Mouse (Mus musculus) skeletal muscle tissue, adult 2 months (tissue): ENCODE results near the gene Dsn1.

Source experiments
- DNase-seq: peaks from one replicate; pipeline ENCODE4 v3.0.0-alpha.2; 2012; ENCODE audit warnings: low read depth, low spot score

Gene Dsn1

DNA sequence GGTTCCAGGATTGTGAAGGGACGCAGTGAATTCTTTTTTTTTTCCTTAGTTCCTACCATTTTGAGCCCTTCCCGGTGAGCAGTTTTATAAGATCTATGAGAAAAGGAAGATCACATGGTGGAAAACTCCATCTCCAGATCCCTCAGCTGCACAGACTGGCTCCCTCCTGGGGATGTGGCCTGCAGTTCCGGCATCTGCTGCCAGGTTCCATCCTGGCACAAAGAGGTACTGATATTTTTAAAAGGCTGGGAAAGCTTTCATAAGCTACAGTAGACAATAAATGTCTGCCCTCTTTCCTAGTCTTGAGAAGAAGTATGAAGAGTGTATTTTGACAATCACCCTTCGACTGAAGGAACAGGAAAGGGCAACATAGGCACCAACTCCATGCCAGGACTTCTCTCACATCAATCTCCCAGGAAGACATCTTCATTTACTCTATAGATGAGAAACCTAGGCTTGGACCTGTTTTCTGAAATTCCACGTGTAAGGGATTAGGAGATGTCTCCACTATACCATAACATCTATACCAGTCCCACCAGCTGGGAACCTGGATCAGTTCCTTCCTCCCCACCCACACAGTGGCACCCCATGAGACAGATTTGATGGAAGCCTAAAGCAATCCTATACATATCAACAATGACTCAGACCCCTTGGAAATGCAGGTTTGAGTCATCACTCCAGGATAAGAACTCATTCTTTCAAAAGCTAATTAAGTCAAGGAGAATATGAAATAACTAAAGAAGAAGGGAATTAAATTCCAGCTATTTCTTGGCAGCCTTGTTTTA lies 33.4 kb downstream of the Dsn1 start:
- no peak for DNase-seq

DNA sequence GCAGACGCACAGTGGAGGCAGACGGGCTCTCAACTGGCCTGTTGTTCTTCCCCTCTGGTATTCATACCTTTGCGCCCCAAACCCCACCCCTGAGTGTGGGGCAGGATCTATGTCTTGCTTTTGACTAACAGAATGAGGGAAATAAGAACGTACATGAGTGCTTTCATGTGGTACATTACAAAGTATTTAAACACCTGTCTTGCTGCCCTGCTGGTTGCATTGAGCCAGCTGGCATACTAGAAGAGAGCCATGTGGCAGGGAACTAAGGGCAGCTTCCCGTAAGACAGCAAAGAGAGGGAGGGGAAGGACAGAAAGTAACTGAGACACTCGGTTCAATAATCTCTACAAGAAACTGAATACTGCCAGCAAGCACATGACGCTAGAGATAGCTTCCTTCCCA lies 36.7 kb downstream of the Dsn1 start:
- no peak for DNase-seq

DNA sequence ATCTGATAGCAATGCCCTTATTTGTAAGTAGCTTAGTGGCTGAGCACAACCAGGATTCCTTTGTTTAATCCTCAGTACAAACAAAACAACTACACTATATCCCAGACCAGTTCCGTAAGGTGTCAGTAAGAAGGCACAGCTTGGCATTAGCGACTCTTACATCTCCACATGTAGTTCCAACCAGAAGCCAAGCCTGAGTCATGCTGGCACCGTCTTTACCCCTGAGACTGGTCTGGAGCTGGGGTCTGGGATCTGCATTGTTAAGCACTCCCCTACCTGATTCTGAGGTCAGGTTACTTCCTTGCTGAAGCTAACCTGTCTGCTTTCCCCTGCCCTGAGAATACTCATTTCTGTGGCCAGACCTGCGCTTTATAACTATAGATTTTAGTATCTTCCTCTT lies 38.5 kb downstream of the Dsn1 start:
- no peak for DNase-seq

DNA sequence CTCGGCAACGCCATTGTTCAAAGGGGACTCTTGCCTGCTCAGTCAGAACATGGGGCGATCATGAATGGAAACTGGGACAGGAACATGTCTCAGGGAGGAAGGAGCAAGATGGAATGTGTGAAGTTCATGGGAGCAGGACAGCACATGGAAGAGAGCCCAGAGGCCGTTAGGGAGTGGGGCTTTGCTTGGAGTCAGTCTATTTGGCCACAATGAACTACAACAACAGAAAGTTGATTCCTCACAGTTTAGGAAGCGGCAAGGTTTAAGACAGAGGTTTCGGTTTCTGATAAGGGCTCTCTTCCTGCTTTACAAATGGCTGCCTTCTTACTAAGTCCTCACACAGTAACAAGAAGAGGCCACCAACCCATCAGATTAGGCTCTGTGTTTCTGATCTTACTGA lies 39.6 kb downstream of the Dsn1 start:
- DNase-seq, result no peak

DNA sequence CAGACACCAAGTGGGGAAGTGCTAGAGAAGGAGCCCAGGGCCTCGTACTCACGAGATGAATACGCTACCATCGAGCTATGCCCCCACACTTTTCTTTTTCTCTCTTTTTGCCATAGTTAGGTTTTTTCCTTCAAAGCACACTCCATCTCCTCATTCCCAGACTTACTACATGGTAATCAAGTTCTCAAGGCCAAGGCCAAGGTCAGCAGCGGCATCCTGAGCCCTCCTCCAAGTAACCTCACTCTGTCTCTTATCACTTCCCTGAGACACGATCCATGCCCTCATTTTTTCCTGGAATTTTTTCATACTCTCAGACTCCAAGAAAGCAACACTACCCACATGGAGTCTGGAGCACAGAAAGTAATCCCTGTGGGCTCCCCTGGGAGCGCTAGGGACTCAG lies 43.1 kb downstream of the Dsn1 start:
- no peak for DNase-seq

DNA sequence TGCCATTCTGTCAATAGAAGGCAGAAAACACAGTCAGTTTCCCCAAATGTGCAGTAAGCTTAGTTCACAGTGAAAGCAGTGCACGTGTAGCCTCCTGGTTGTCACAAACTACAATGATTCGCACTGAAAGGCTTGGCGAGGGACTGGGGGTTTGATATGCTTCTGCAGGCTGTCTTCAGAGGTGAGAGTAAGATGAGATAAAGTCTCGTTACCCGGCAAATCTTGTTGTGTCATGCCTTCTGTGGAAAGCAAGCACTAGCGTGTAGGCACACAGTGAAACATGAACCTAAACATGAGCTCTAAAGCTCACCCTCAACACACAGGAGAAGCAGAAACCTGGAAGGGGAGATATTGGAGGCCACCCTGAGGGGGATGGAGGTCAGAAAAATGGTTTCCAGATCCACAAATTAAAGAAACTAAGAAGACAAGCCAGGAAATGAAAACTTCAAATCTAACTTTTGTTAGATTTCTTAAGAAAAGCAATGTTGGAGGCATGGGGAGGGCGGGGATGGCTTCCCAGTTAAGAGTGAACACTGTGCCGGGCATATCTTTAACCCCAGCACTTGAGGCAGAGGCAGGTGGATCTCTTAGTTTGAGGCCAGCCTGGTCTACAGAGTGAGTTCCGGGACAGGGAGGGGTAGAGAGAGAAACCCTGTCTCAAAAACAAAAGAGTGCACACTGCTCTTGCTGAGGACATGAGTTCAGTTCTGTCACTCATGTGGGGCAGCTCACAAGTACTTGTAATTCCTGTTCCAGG lies 48.3 kb downstream of the Dsn1 start:
- DNase-seq, result no peak

DNA sequence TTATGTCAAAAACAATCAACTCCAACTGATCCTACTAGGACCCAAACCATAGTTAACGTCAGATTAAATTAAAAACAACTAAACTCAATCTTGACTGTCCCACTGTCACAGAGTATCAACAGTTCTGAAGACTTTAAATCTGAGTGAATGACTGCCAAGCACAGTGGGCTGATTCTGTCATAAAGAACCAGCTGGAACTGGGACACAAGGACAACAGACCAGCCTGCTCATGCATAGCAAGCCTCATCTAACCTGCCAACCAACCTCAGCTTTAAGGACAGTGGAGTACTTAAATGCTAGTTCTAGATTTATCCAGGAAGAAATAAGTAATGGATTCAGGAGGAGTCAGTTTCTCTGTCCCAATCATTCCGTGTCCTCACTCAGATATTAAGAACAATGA lies 49.9 kb downstream of the Dsn1 start:
- DNase-seq, result no peak

DNA sequence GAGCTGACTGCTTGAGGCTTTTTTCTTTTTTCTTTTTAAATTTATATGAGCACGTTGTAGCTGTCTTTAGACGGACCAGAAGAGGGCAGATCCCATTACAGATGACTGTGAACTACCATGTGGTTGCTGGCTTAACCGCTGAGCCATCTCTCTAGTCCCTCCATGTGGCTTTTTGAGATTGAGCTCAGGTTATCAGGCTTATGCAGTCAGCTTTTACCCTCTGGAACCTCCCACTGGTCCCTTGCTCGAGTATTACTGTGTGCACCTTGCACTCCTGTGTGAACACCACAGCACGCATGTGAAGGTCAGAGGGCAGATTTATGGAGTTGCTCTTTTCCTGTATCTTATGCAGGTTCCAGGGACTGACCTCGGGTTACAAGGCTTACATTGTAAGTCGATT lies 50.6 kb downstream of the Dsn1 start:
- no peak for DNase-seq

DNA sequence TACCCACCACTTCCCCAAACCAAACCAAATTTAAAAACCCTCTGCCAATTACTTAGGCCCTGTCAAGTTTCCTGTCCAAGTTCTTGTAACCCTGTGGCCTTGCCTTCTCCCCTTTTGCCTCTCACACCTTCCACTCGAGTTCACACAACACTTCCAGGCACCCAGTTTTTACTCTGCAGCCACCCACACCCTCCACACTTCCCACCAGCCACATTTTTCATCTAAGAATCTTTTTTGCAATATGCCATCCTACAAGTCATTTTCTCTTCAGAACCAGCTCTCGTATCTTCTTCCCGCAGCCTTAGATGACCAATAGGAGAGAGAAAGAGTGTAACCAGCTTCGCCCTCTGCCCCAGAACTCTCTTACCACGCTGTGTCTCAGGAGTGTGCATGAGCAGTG lies 52.5 kb downstream of the Dsn1 start:
- no peak for DNase-seq

DNA sequence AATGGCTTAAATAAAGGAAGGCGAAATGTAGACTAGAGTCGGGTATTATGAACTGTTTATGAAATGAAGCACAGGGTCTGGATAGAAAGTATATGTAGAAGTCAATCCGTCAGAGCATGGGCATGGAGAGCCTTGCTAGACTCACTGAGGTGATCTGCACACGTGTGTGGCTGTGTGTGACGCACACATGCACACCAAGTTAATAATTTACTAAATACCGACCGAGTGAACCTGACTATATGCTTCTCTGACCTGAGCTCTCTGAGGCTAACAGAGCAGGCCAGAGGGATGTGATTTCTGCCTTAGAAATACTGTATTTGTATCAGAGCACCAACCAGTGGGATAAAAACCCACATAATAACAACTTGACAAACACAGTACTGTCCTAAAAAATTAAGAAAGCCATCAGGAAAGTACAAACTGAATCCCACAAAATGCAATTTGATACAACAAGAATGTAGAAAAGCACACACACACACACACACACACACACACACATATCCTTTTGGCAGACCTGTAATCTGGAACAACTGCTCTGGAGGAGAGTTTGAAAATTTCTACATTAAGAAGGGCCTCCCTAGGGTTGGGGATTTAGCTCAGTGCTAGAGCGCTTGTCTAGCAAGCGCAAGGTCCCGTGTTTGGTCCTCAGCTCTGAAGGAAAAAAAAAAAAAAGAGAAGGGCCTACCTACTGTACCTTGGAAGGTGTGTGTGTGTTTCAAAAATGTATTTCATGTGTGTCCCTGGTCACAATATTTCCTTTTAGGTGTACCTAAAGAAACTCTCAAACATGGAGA lies 55.5 kb downstream of the Dsn1 start:
- no peak for DNase-seq

DNA sequence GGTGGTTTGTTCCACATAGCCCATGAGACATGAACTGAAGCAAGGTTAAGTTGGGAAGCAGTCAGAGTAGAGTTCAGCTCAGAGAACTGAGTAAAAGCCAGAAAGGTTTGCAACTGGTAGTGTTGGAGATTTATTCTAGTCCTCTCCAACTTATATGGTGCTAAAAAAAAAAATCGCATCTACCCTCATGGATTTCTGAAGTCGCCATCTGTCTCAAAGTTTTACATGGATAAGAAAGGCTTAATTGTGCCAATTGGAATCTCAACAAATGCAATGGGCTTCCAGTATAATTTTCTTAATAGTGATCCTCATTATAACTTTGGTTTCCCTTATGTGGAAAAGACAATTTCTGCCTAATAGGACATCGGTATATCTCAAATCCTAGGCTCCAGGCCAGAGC lies 56.1 kb downstream of the Dsn1 start:
- DNase-seq, result no peak
